Mouse (Mus musculus): ENCODE data around the gene Hdac8. TPM values are rescaled to one million over a fixed set of nuclear protein-coding genes. Genes with fewer than 3 reads are reported as not detected.

The Hdac8 gene
- polyA plus RNA-seq, 1 experiment from 2014 or later = 2.6 TPM

- Histone ChIP-seq H3K27ac (replicated peaks) (no peak overlapping the region), H3K9ac (no peak overlapping the region), H3K36me3 (replicated peaks) (no peaks in the 10 kb centered on the region), H3K9me3 (replicated peaks) (no peaks in the 10 kb centered on the region), H3K4me2 (no peak overlapping the region), H3K27me3 (peaks cover 14% of the 10 kb centered on the region), H3K4me3 (replicated peaks) (no peak overlapping the region), H3K4me1 (replicated peaks) (no peaks in the 10 kb centered on the region)
- 69% methylated on average over 4 of the region's 4 CpGs for WGBS (ENCODE audit: insufficient replicate concordance)
- no peak for ATAC-seq (ENCODE audit: insufficient read depth)
These were observed 245.4 kb downstream of the Hdac8 start for GRCm38 (mm10) chrX:102259772-102260171.

- ATAC-seq (ENCODE audit: insufficient read depth) = no peak
- no peaks in the 10 kb centered on the region for H3K36me3 ChIP-seq (replicated peaks)
- H3K4me3 ChIP-seq (replicated peaks) = no peak overlapping the region
- 25% methylated on average over 7 of the region's 7 CpGs for WGBS (ENCODE audit: insufficient replicate concordance)
- H3K4me1 ChIP-seq (replicated peaks) = no peaks in the 10 kb centered on the region
- peaks cover 58% of the 10 kb centered on the region for H3K27me3 ChIP-seq
- no peaks in the 10 kb centered on the region for H3K9me3 ChIP-seq (replicated peaks)
- H3K27ac ChIP-seq (replicated peaks) = no peak overlapping the region
- H3K4me2 ChIP-seq = peak overlapping the region; percentile 15; the same call in 1 of the 2 replicates
- H3K9ac ChIP-seq = no peak overlapping the region
These were observed 251.3 kb downstream of the Hdac8 start for GRCm38 (mm10) chrX:102253892-102254291.

GRCm38 (mm10) chrX:102251937-102252860, 253.0 kb downstream of the Hdac8 start, which contains the start of gene Cited1:
Gene Cited1 (minus strand): TSS chrX:102252181.
- H3K9me3 ChIP-seq (replicated peaks) = no peaks in the 10 kb centered on the region
- peak within 1 kb of the TSS; percentile 49 for H3K4me3 ChIP-seq (replicated peaks)
- WGBS (ENCODE audit: insufficient replicate concordance) = 13% methylated on average over 44 of the region's 44 CpGs
- no peak within 1 kb of the TSS for H3K27ac ChIP-seq (replicated peaks)
- peak within 1 kb of the TSS; percentile 60 for H3K4me2 ChIP-seq
- H3K9ac ChIP-seq = no peak within 1 kb of the TSS
- ATAC-seq (ENCODE audit: insufficient read depth) = peak; percentile 80
- H3K4me1 ChIP-seq (replicated peaks) = no peaks in the 10 kb centered on the region
- H3K36me3 ChIP-seq (replicated peaks) = no peaks in the 10 kb centered on the region
- H3K27me3 ChIP-seq = peaks cover 73% of the 10 kb centered on the region

GRCm38 (mm10) chrX:102251221-102251936, 253.8 kb downstream of the Hdac8 start:
- no peaks in the 10 kb centered on the region for H3K36me3 ChIP-seq (replicated peaks)
- ATAC-seq (ENCODE audit: insufficient read depth) = peak; percentile 23; the same call in 1 of the 2 replicates
- H3K9ac ChIP-seq = no peak overlapping the region
- H3K27me3 ChIP-seq = peaks cover 80% of the 10 kb centered on the region
- WGBS (ENCODE audit: insufficient replicate concordance) = 14% methylated on average over 71 of the region's 80 CpGs
- H3K4me1 ChIP-seq (replicated peaks) = no peaks in the 10 kb centered on the region
- no peak overlapping the region for H3K27ac ChIP-seq (replicated peaks)
- H3K4me2 ChIP-seq = peak overlapping the region; percentile 60
- peak overlapping the region; percentile 49 for H3K4me3 ChIP-seq (replicated peaks)
- no peaks in the 10 kb centered on the region for H3K9me3 ChIP-seq (replicated peaks)

GRCm38 (mm10) chrX:102250891-102251170, 254.3 kb downstream of the Hdac8 start:
- H3K27me3 ChIP-seq = peaks cover 83% of the 10 kb centered on the region
- H3K4me1 ChIP-seq (replicated peaks) = no peaks in the 10 kb centered on the region
- H3K4me3 ChIP-seq (replicated peaks) = peak overlapping the region; percentile 49
- no peak overlapping the region for H3K9ac ChIP-seq
- peak overlapping the region; percentile 60 for H3K4me2 ChIP-seq
- 18% methylated on average over 24 of the region's 24 CpGs for WGBS (ENCODE audit: insufficient replicate concordance)
- H3K9me3 ChIP-seq (replicated peaks) = no peaks in the 10 kb centered on the region
- no peak overlapping the region for H3K27ac ChIP-seq (replicated peaks)
- H3K36me3 ChIP-seq (replicated peaks) = no peaks in the 10 kb centered on the region
- ATAC-seq (ENCODE audit: insufficient read depth) = no peak

- ATAC-seq (ENCODE audit: insufficient read depth) = no peak
- H3K4me1 ChIP-seq (replicated peaks) = no peaks in the 10 kb centered on the region
- peak overlapping the region; percentile 49 for H3K4me3 ChIP-seq (replicated peaks)
- no peaks in the 10 kb centered on the region for H3K36me3 ChIP-seq (replicated peaks)
- 18% methylated on average over 66 of the region's 68 CpGs for WGBS (ENCODE audit: insufficient replicate concordance)
- no peak overlapping the region for H3K27ac ChIP-seq (replicated peaks)
- peaks cover 83% of the 10 kb centered on the region for H3K27me3 ChIP-seq
- H3K9ac ChIP-seq = no peak overlapping the region
- H3K4me2 ChIP-seq = peak overlapping the region; percentile 60
- H3K9me3 ChIP-seq (replicated peaks) = no peaks in the 10 kb centered on the region
These were observed 254.8 kb downstream of the Hdac8 start for GRCm38 (mm10) chrX:102250150-102250890.

GRCm38 (mm10) chrX:102244334-102244733, 260.8 kb downstream of the Hdac8 start:
- Histone ChIP-seq H3K9me3 (replicated peaks) (no peaks in the 10 kb centered on the region), H3K27me3 (peaks cover 32% of the 10 kb centered on the region), H3K36me3 (replicated peaks) (no peaks in the 10 kb centered on the region), H3K4me2 (no peak overlapping the region), H3K4me1 (replicated peaks) (no peaks in the 10 kb centered on the region), H3K9ac (no peak overlapping the region), H3K27ac (replicated peaks) (no peak overlapping the region), H3K4me3 (replicated peaks) (no peak overlapping the region)
- no peak for ATAC-seq (ENCODE audit: insufficient read depth)
- WGBS (ENCODE audit: insufficient replicate concordance) = 46% methylated on average over 2 of the region's 2 CpGs

Small RNA genes lying within 50 kb of the gene (microRNA-seq; reads per million reads assigned to microRNA genes)
- gene Gm26318 = not detected

Other genes starting within 250 kb of the Hdac8 start
- gene Phka1, start 138.9 kb upstream of the Hdac8 start, polyA plus RNA-seq (2015; fragmentation: Nextera tagmentation; extraction: Ambion mirVana) = 1.0 and 1.2 TPM in 2 replicates
- gene Gm3880, start 181.6 kb upstream of the Hdac8 start, polyA plus RNA-seq (2015; fragmentation: Nextera tagmentation; extraction: Ambion mirVana) = not detected in 2 replicates
- gene Gm9112, start 202.3 kb upstream of the Hdac8 start, polyA plus RNA-seq (2015; fragmentation: Nextera tagmentation; extraction: Ambion mirVana) = not detected in 2 replicates
- not detected in 2 replicates for gene Dmrtc1b, start 202.5 kb upstream of the Hdac8 start, polyA plus RNA-seq (2015; fragmentation: Nextera tagmentation; extraction: Ambion mirVana)